Mouse (Mus musculus) ES-Bruce4 (cell line): ENCODE measurements at regions not wholly inside any gene's neighbourhood (a gene's known extent, or its start where the extent isn't known, plus 50 kb on each side); places are given as distances from the start of the nearest gene placed in this dataset.

Experiments
- H3K27ac ChIP-seq: 2 replicates; pipeline ENCODE4 v1.5.1; 2012; ENCODE audit warnings: low read length, inconsistent platforms; ENCODE audit not compliant: insufficient read depth
- H3K27me3 ChIP-seq: 2 replicates; pipeline ENCODE4 v1.6.1; 2012; ENCODE audit warnings: mild to moderate bottlenecking, low read length, inconsistent platforms; ENCODE audit not compliant: control insufficient read depth, poor library complexity, insufficient read depth, severe bottlenecking
- H3K36me3 ChIP-seq: 2 replicates; pipeline ENCODE4 v1.6.1; 2012; ENCODE audit warnings: inconsistent platforms, mild to moderate bottlenecking, low read length, moderate library complexity; ENCODE audit not compliant: control insufficient read depth, poor library complexity, insufficient read depth, severe bottlenecking
- H3K4me1 ChIP-seq: one replicate; pipeline ENCODE4 v1.8.1; 2011; ENCODE audit warnings: low read length; ENCODE audit not compliant: control insufficient read depth, insufficient read depth
- H3K4me3 ChIP-seq: 2 replicates; pipeline ENCODE4 v1.5.1; 2011; ENCODE audit warnings: low read depth, mild to moderate bottlenecking, low read length
- H3K9ac ChIP-seq: 2 replicates; pipeline ENCODE4 v1.6.1; 2012; ENCODE audit warnings: low read depth, mild to moderate bottlenecking, inconsistent platforms; ENCODE audit not compliant: poor library complexity, severe bottlenecking
- H3K9me3 ChIP-seq: replicated peaks from 2 replicates; pipeline ENCODE4 v1.6.1; 2012; ENCODE audit warnings: mild to moderate bottlenecking, low read length, inconsistent platforms; ENCODE audit not compliant: control insufficient read depth, poor library complexity, insufficient read depth, severe bottlenecking
- CTCF ChIP-seq: IDR thresholded peaks from one replicate; pipeline ENCODE4 v1.8.1; 2011; ENCODE audit warnings: low read depth, low read length
- EP300 ChIP-seq: IDR thresholded peaks from 2 replicates; pipeline ENCODE4 v1.6.1; 2011; ENCODE audit warnings: low read depth, low read length; ENCODE audit not compliant: insufficient read depth
- POLR2A ChIP-seq: IDR thresholded peaks from one replicate; pipeline ENCODE4 v1.8.1; 2011; ENCODE audit warnings: low read length; ENCODE audit not compliant: insufficient read depth

DNA sequence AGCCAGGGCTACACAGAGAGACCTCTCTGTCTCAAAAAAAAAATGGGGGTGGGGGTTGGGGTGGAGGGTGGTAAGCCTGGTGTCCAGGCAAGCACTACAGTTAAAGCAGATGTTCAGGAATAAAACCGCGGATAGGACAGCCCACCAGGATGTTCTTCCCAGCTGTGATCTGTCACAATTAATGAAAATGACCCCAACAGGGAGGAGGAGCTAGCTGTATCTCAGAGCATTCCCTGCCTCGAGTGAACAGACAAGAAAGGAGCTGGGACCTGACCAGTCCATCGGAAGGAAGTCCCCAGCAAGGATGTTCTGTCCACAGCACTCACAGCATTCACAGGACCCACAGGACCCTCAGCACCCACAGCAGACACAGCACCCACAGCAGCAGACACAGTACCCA lies 80.4 kb downstream of the Utp6 start:
- H3K9me3 ChIP-seq = no peaks in the 10 kb centered on the region
- no peaks in the 10 kb centered on the region for H3K4me1 ChIP-seq
- no peak overlapping the region for H3K9ac ChIP-seq
- TF ChIP-seq CTCF = no peak
- TF ChIP-seq EP300 = no peak
- no peak for TF ChIP-seq POLR2A
- no peaks in the 10 kb centered on the region for H3K36me3 ChIP-seq
- no peaks in the 10 kb centered on the region for H3K27me3 ChIP-seq
- H3K4me3 ChIP-seq = no peak overlapping the region
- H3K27ac ChIP-seq = no peak overlapping the region

DNA sequence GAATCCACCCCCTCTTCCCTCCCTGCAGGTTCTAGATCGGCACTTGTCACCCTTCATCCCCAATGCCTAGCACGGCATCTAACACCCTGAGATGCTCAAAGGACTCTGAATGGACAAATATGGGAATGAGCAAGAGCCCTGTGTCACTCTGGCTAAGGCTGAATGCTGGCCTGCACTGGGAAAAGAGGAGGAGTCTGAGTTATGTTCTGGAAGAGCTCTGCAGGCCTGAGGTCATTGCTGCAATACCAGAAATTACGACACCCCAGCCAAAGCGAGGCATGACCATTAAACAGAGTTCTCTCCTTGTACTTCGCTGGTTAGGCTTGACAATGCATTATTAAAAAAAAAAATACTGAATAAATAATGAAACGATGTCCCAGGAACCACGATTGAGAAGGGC lies 84.1 kb downstream of the Utp6 start:
- no peaks in the 10 kb centered on the region for H3K4me1 ChIP-seq
- H3K27me3 ChIP-seq = no peaks in the 10 kb centered on the region
- H3K27ac ChIP-seq = no peak overlapping the region
- no peak overlapping the region for H3K4me3 ChIP-seq
- H3K9ac ChIP-seq = no peak overlapping the region
- TF ChIP-seq CTCF = no peak
- TF ChIP-seq POLR2A = no peak
- TF ChIP-seq EP300 = no peak
- H3K9me3 ChIP-seq = no peaks in the 10 kb centered on the region
- no peaks in the 10 kb centered on the region for H3K36me3 ChIP-seq

DNA sequence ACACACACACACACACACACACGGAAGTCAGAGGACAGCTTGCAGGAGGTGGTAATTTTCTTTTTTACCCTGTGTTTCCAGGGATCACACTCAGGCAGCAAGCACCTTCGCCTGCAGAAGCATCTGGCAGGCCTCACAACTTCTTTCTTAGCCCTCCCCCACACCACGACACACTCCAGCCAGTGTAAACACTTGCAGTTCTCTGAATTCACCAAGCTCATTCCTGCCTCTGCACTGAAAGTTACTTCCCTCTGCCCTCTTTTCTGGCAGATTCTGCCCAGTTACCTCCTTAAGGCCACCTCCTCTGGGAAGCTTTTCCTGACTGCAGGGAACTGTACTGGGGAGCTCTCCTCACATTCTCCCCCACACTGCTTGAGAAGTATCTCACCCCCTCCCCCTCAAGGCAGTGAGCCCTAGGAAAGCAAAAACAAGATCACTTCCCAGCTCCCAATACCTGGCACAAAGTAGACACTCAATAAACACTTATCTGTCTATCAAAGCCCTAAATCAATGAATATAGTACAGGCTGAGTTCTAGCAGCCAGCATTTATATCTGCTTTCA lies 84.9 kb downstream of the Utp6 start:
- Histone ChIP-seq H3K36me3 (no peaks in the 10 kb centered on the region), H3K27me3 (no peaks in the 10 kb centered on the region), H3K9me3 (no peaks in the 10 kb centered on the region), H3K27ac (no peak overlapping the region), H3K4me1 (no peaks in the 10 kb centered on the region), H3K9ac (no peak overlapping the region), H3K4me3 (no peak overlapping the region)
- TF ChIP-seq POLR2A (no peak), CTCF (no peak), EP300 (no peak)

DNA sequence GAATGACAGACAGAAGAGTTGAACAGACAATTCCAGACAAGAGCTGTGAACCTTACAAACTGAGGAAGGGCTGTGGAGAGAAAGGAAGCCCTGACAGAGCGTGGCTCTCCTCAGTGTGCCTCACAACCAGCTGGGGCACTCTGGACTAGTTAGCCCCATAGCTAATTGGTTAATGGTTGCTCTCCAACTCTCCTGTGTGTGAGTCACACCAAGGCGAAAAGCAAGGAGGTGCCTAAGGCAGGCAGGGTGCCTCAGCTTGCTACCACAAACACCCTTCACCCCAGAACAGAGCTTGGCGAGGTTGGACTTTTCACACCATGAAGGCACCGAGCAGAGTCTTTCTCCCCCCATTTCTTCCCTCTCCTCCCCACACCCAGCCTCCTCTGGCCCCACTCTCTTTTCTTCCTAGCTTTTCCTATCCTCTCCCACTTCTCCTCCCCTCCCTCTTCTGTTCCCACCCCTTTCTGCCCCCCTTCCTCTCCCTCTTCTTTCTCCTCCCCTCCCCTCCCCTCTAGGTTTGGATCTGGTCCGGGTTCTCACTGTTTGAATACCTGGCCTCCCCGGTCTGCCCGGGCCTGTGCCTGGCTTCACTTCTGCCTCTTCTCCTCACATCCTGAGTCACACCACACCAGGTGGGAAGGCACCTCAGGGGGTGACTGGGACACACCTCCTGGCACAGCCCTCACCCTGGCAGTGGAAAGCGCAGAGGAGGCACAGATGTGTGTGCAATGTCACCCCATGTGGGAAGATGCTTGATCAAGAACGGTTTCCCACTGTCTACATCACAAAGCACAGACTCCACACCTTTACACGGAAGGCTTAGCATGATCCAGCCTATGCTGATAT lies 90.2 kb downstream of the Utp6 start:
- no peaks in the 10 kb centered on the region for H3K27me3 ChIP-seq
- no peak overlapping the region for H3K27ac ChIP-seq
- no peaks in the 10 kb centered on the region for H3K36me3 ChIP-seq
- H3K9ac ChIP-seq = no peak overlapping the region
- TF ChIP-seq EP300 (no peak), POLR2A (no peak), CTCF (no peak)
- H3K9me3 ChIP-seq = no peaks in the 10 kb centered on the region
- H3K4me3 ChIP-seq = no peak overlapping the region
- H3K4me1 ChIP-seq = no peaks in the 10 kb centered on the region

DNA sequence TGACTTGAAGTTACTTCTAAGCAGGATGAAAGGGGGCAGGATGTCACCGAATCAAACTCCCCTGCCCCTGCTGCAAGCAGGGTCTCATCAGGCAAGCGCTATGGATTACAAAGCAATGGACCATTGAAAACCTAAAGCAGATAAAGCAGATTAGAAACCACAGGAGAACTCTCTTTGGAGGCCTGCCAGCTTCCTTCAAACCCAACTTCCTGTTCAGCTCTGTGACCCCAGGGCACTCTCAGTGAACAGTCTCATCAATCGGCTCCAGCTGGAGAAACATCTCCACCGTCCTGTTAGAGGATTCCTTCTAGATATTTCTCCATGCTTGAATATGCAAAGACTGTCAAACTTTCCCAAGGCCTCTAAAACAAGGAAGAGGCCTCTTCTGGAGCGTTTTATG lies 92.0 kb downstream of the Utp6 start:
- Histone ChIP-seq H3K27me3 (no peaks in the 10 kb centered on the region), H3K36me3 (no peaks in the 10 kb centered on the region), H3K4me1 (no peaks in the 10 kb centered on the region), H3K9ac (no peak overlapping the region), H3K9me3 (no peaks in the 10 kb centered on the region), H3K27ac (no peak overlapping the region), H3K4me3 (no peak overlapping the region)
- TF ChIP-seq CTCF = no peak
- no peak for TF ChIP-seq EP300
- TF ChIP-seq POLR2A = no peak

DNA sequence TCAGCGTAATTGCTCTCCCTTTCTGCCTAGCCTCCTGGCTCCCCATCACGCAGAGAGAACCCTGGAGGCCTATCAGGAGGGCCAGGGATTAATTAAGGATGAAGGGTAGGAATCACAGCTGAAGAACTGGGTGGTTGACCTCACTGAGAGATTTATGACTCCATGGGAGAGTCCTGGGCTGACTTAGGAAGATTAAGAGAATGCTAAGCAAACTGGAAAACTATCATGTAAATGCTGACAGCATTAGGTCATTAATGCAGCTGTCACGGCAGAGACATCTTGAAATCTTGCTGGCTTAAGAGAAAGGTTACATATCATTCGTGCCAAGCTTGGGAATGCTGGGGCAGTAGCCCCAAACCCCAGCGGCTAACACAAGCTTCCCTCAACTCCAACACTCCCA lies 93.2 kb downstream of the Utp6 start:
- H3K9ac ChIP-seq = no peak overlapping the region
- no peak overlapping the region for H3K27ac ChIP-seq
- H3K9me3 ChIP-seq = no peaks in the 10 kb centered on the region
- no peaks in the 10 kb centered on the region for H3K27me3 ChIP-seq
- no peaks in the 10 kb centered on the region for H3K36me3 ChIP-seq
- TF ChIP-seq CTCF = no peak
- TF ChIP-seq EP300 = no peak
- TF ChIP-seq POLR2A = no peak
- H3K4me3 ChIP-seq = no peak overlapping the region
- H3K4me1 ChIP-seq = no peaks in the 10 kb centered on the region
